8 mouse cellular contexts compared by ENCODE assay signal in genomic region chr2:30236426-30237198, GRCm38 (mm10). TPM values are rescaled to one million over a fixed set of nuclear protein-coding genes. Genes with fewer than 3 reads are reported as not detected.
DNase-seq lines count a peak whose midpoint lies in the region; ATAC-seq and TF ChIP-seq lines count a peak whose summit lies in the region.

No protein-coding gene starts in this region.

- 9% methylated on average over 18 of the region's 18 CpGs for WGBS in thymus, adult 2 months
- WGBS in intestine, embryonic 16.5 days: 3% methylated on average over 18 of the region's 18 CpGs
- WGBS in olfactory bulb, adult 2 months: 3% methylated on average over 18 of the region's 18 CpGs

- H3K36me3 ChIP-seq in thymus, adult 2 months (ENCODE audit: control insufficient read depth, insufficient read depth, low read length): peaks cover 10% of the 10 kb centered on the region
- H3K36me3 ChIP-seq in intestine, embryonic 16.5 days (ENCODE audit: control insufficient read depth, insufficient read depth, low read length): peaks cover 10% of the 10 kb centered on the region

- no peak for TF ChIP-seq POLR2A in thymus, adult 2 months (IDR thresholded peaks at IDR 0.05; ENCODE audit: control insufficient read depth, extremely low read depth, insufficient read depth, low read length, poor library complexity)
- no peak for TF ChIP-seq POLR2A in olfactory bulb, adult 2 months (IDR thresholded peaks at IDR 0.05; ENCODE audit: insufficient read depth, low read depth, low read length)

- ATAC-seq in intestine, embryonic 16.5 days: peak; percentile 3; the same call in 1 of the 2 replicates

- peak overlapping the region; percentile 77 for H3K4me3 ChIP-seq in thymus, adult 2 months (ENCODE audit: control insufficient read depth, insufficient read depth, low read length)
- peak overlapping the region; percentile 76 for H3K4me3 ChIP-seq in intestine, embryonic 16.5 days (ENCODE audit: low read length)
- peak overlapping the region; percentile 61 for H3K4me3 ChIP-seq in olfactory bulb, adult 2 months (ENCODE audit: insufficient read depth, low read depth, low read length)

- peak overlapping the region; percentile 73 for H3K9ac ChIP-seq in intestine, embryonic 16.5 days (ENCODE audit: low read depth, low read length)

- peak; percentile 34 for DNase-seq in cerebellum, adult 9-11 months
- no peak for DNase-seq in cerebellum, postnatal 36 days
- DNase-seq in thymus, adult 2 months: no peak
- no peak for DNase-seq in thymus, adult 18-20 months
- DNase-seq in right cerebral cortex, postnatal 4 days: no peak
- DNase-seq in left cerebral cortex, postnatal 25 days (ENCODE audit: low spot score in 2 of 2): no peak

- no peak for TF ChIP-seq CTCF in thymus, adult 2 months (IDR thresholded peaks at IDR 0.05; ENCODE audit: borderline replicate concordance, control insufficient read depth, extremely low read depth, insufficient read depth, low read length, poor library complexity)
- no peak for TF ChIP-seq CTCF in olfactory bulb, adult 2 months (IDR thresholded peaks at IDR 0.05; ENCODE audit: insufficient read depth, low read depth, low read length)

- peak overlapping the region; percentile 66 for H3K4me2 ChIP-seq in intestine, embryonic 16.5 days (ENCODE audit: low read depth, low read length)

- H3K27me3 ChIP-seq in thymus, adult 2 months (ENCODE audit: control insufficient read depth, insufficient read depth, low read length): no peaks in the 10 kb centered on the region
- no peaks in the 10 kb centered on the region for H3K27me3 ChIP-seq in intestine, embryonic 16.5 days (replicated peaks; ENCODE audit: control insufficient read depth, insufficient read depth, low read length)

- H3K9me3 ChIP-seq in intestine, embryonic 16.5 days (ENCODE audit: control insufficient read depth, low read length): no peaks in the 10 kb centered on the region

- peak overlapping the region; percentile 42 for H3K27ac ChIP-seq in thymus, adult 2 months (ENCODE audit: control insufficient read depth, insufficient read depth, low read length)
- peak overlapping the region; percentile 74 for H3K27ac ChIP-seq in intestine, embryonic 16.5 days (ENCODE audit: low read length)
- peak overlapping the region; percentile 15; the same call in 1 of the 2 replicates for H3K27ac ChIP-seq in olfactory bulb, adult 2 months (ENCODE audit: insufficient read depth, low read depth, low read length)

- H3K4me1 ChIP-seq in thymus, adult 2 months (replicated peaks; ENCODE audit: control insufficient read depth, insufficient read depth, low read length): peaks cover 32% of the 10 kb centered on the region
- peaks cover 28% of the 10 kb centered on the region for H3K4me1 ChIP-seq in intestine, embryonic 16.5 days (ENCODE audit: control insufficient read depth, insufficient read depth, low read length)
- peaks cover 16% of the 10 kb centered on the region for H3K4me1 ChIP-seq in olfactory bulb, adult 2 months (ENCODE audit: control insufficient read depth, insufficient read depth, low read length)

- intact Hi-C loops in left cerebral cortex, postnatal 25 days (cut with DNase I): loop anchor here (1.0 to 2.0 kb wide), 4 partner anchors 31 to 66 kb away; partner anchors contain the start of genes Endog, Kyat1 and Spout1

RNA-seq across cellular contexts. Expression of gene Lrrc8a, which starts 0.9 kb away (rescaled TPM):
- 27.3 and 31.0 TPM in 2 replicates for polyA plus RNA-seq in thymus, adult 2 months (2012; rRNA removed)
- 37.4 and 40.1 TPM in 2 replicates for polyA plus RNA-seq in intestine, embryonic 16.5 days (2015; fragmentation: Nextera tagmentation; extraction: Ambion mirVana)
- polyA plus RNA-seq in olfactory bulb, adult 2 months (2012; ENCODE audit: insufficient read depth, insufficient read length, low replicate concordance, missing spikeins): not detected in 2 replicates
- total RNA-seq in left cerebral cortex, postnatal 25 days (2021): 10 to 100 TPM; 53.9 to 59.8 TPM

RNA-seq across cellular contexts. Expression of gene Gm28035, which starts 3.8 kb away (rescaled TPM):
- 14.8 and 15.5 TPM in 2 replicates for polyA plus RNA-seq in thymus, adult 2 months (2012; rRNA removed)
- 0.11 and 0.24 TPM in 2 replicates for polyA plus RNA-seq in intestine, embryonic 16.5 days (2015; fragmentation: Nextera tagmentation; extraction: Ambion mirVana)
- polyA plus RNA-seq in olfactory bulb, adult 2 months (2012; ENCODE audit: insufficient read depth, insufficient read length, low replicate concordance, missing spikeins): not detected in 2 replicates
- 10 to 100 TPM in 1 of 2 experiments, 1 to 10 TPM in 1; 9.9 to 12.3 TPM for total RNA-seq in left cerebral cortex, postnatal 25 days (2021)

RNA-seq across cellular contexts. Expression of gene Phyhd1, which starts 29.4 kb away (rescaled TPM):
- polyA plus RNA-seq in thymus, adult 2 months (2012; rRNA removed): 10.7 and 18.1 TPM in 2 replicates
- polyA plus RNA-seq in intestine, embryonic 16.5 days (2015; fragmentation: Nextera tagmentation; extraction: Ambion mirVana): 10.5 and 10.8 TPM in 2 replicates
- polyA plus RNA-seq in olfactory bulb, adult 2 months (2012; ENCODE audit: insufficient read depth, insufficient read length, low replicate concordance, missing spikeins): not detected in 2 replicates
- total RNA-seq in left cerebral cortex, postnatal 25 days (2021): 10 to 100 TPM; 18.8 to 19.7 TPM

RNA-seq across cellular contexts. Expression of gene Kyat1, which starts 31.0 kb away (rescaled TPM):
- 32.3 and 35.3 TPM in 2 replicates for polyA plus RNA-seq in thymus, adult 2 months (2012; rRNA removed)
- polyA plus RNA-seq in intestine, embryonic 16.5 days (2015; fragmentation: Nextera tagmentation; extraction: Ambion mirVana): 24.6 and 28.9 TPM in 2 replicates
- not detected in 2 replicates for polyA plus RNA-seq in olfactory bulb, adult 2 months (2012; ENCODE audit: insufficient read depth, insufficient read length, low replicate concordance, missing spikeins)
- 10 to 100 TPM; 12.2 to 16.7 TPM for total RNA-seq in left cerebral cortex, postnatal 25 days (2021)

RNA-seq across cellular contexts. Expression of gene Gm28038, which starts 44.2 kb away (rescaled TPM):
- not detected in 2 replicates for polyA plus RNA-seq in thymus, adult 2 months (2012; rRNA removed)
- not detected in 2 replicates for polyA plus RNA-seq in intestine, embryonic 16.5 days (2015; fragmentation: Nextera tagmentation; extraction: Ambion mirVana)
- not detected in 2 replicates for polyA plus RNA-seq in olfactory bulb, adult 2 months (2012; ENCODE audit: insufficient read depth, insufficient read length, low replicate concordance, missing spikeins)
- total RNA-seq in left cerebral cortex, postnatal 25 days (2021): 1 to 10 TPM in 1 of 2 experiments, not detected in 1; 1.3 TPM

Comparison
In these comparisons a context has a peak if more than half of its experiments do, and no peak if none do; other contexts are left out.
1. H3K27ac ChIP-seq: peak in every context shown above with its lines; median percentile 74 in intestine, embryonic 16.5 days; 42 in thymus, adult 2 months; 15 in olfactory bulb, adult 2 months.
2. RNA of gene Gm28035, which starts 3.8 kb away (polyA plus RNA-seq): 14.8 to 15.5 TPM in thymus, adult 2 months; 0.11 to 0.24 TPM in intestine, embryonic 16.5 days and not detected in olfactory bulb, adult 2 months; every median in the first group is over 10 times any median in the second.
3. RNA of gene Phyhd1, which starts 29.4 kb away (polyA plus RNA-seq): 10.7 to 18.1 TPM in thymus, adult 2 months and 10.5 to 10.8 TPM in intestine, embryonic 16.5 days; not detected in olfactory bulb, adult 2 months; every median in the first group is over 10 times any median in the second.
4. Peak in every context shown above with its lines, with median percentiles within 50 percentile points of each other: H3K4me3 ChIP-seq.